Mouse (Mus musculus) neural tube, embryonic 14.5 days (tissue): ENCODE measurements around the gene Gm42715. TPM values are rescaled to one million over a fixed set of nuclear protein-coding genes. Genes with fewer than 3 reads are reported as not detected.

Experiments
- ATAC-seq: fragments of 200-750 bp; cut with Nextera tagmentation; 2 replicates; pipeline ENCODE4 v1.8.0; 2017; ENCODE audit warnings: low read depth, mild to moderate bottlenecking, moderate TSS enrichment, moderate library complexity
- H3K27ac ChIP-seq: fragments of 300-500 bp; sonication (generic); 2 replicates; pipeline ENCODE4 v1.5.1; 2014; ENCODE audit warnings: low read depth, mild to moderate bottlenecking, control low read depth, low read length, moderate library complexity, mixed read lengths
- H3K27me3 ChIP-seq: fragments of 300-500 bp; sonication (generic); 2 replicates; pipeline ENCODE4 v1.6.1; 2014; ENCODE audit warnings: low read length; ENCODE audit not compliant: control insufficient read depth, insufficient read depth
- H3K36me3 ChIP-seq: fragments of 300-500 bp; sonication (generic); 2 replicates; pipeline ENCODE4 v1.6.1; 2014; ENCODE audit warnings: low read length, mixed read lengths; ENCODE audit not compliant: control insufficient read depth, insufficient read depth
- H3K4me1 ChIP-seq: fragments of 300-500 bp; sonication (generic); 2 replicates; pipeline ENCODE4 v1.6.1; 2014; ENCODE audit warnings: low read length; ENCODE audit not compliant: control insufficient read depth, insufficient read depth
- H3K4me2 ChIP-seq: fragments of 300-500 bp; sonication (generic); 2 replicates; pipeline ENCODE4 v1.6.1; 2014; ENCODE audit warnings: mild to moderate bottlenecking, low read depth, low read length, control low read depth
- H3K4me3 ChIP-seq: fragments of 300-500 bp; sonication (generic); 2 replicates; pipeline ENCODE4 v1.5.1; 2014; ENCODE audit warnings: low read depth, low read length, control low read depth, mixed read lengths
- H3K9ac ChIP-seq: fragments of 300-500 bp; sonication (generic); replicated peaks from 2 replicates; pipeline ENCODE4 v1.6.1; 2014; ENCODE audit warnings: low read depth, mild to moderate bottlenecking, control low read depth, low read length, mixed read lengths
- H3K9me3 ChIP-seq: fragments of 300-500 bp; sonication (generic); 2 replicates; pipeline ENCODE4 v1.6.1; 2016; ENCODE audit warnings: low read length; ENCODE audit not compliant: control insufficient read depth
- WGBS: fragments of 180-500 bp; shearing (Covaris S2); extraction: QIAGEN DNeasy Blood & Tissue Kit; methylation state at CpG from one replicate; pipeline ENCODE4 v1.1.7; 2014; 5-methylcytosine and 5-hydroxymethylcytosine counted together
- polyA plus RNA-seq: library from polyadenylated mRNA; unstranded; fragments of >200 nt; fragmentation: Nextera tagmentation; extraction: Ambion mirVana; gene quantifications from 2 replicates; pipeline ENCODE4 v1.2.1, GENCODE M21; 2014

Gm42715 gene
- polyA plus RNA-seq, 1 experiment from 2014 or later = 19.7 TPM

GRCm38 (mm10) chr7:127512231-127513015 is 7.0 kb upstream of the Gm42715 start:
- Histone ChIP-seq H3K36me3 (peaks cover 12% of the 10 kb centered on the region), H3K9ac (peak overlapping the region; percentile 87), H3K4me1 (peaks cover 15% of the 10 kb centered on the region), H3K27me3 (no peaks in the 10 kb centered on the region), H3K4me2 (peak overlapping the region; percentile 59), H3K9me3 (no peaks in the 10 kb centered on the region), H3K4me3 (peak overlapping the region; percentile 81), H3K27ac (peak overlapping the region; percentile 99)
- under 1% methylated on average over 62 of the region's 93 CpGs for WGBS
- peak; percentile 84 for ATAC-seq

GRCm38 (mm10) chr7:127513016-127513390 is 6.4 kb upstream of the Gm42715 start:
- H3K4me1 ChIP-seq = peaks cover 15% of the 10 kb centered on the region
- no peaks in the 10 kb centered on the region for H3K27me3 ChIP-seq
- peak overlapping the region; percentile 59 for H3K4me2 ChIP-seq
- no peaks in the 10 kb centered on the region for H3K9me3 ChIP-seq
- WGBS = 34% methylated on average over 8 of the region's 8 CpGs
- peak overlapping the region; percentile 81 for H3K4me3 ChIP-seq
- peaks cover 18% of the 10 kb centered on the region for H3K36me3 ChIP-seq
- peak overlapping the region; percentile 87 for H3K9ac ChIP-seq
- ATAC-seq = no peak
- H3K27ac ChIP-seq = peak overlapping the region; percentile 99

GRCm38 (mm10) chr7:127513781-127514180 is 5.6 kb upstream of the Gm42715 start:
- Histone ChIP-seq H3K9ac (no peak overlapping the region), H3K4me1 (peaks cover 15% of the 10 kb centered on the region), H3K27ac (no peak overlapping the region), H3K9me3 (no peaks in the 10 kb centered on the region), H3K36me3 (peaks cover 23% of the 10 kb centered on the region), H3K27me3 (no peaks in the 10 kb centered on the region), H3K4me3 (peak overlapping the region; percentile 81), H3K4me2 (peak overlapping the region; percentile 59)
- ATAC-seq = no peak
- WGBS = 82% methylated on average over 3 of the region's 3 CpGs

GRCm38 (mm10) chr7:127515846-127516245 is 3.5 kb upstream of the Gm42715 start:
- H3K27me3 ChIP-seq = no peaks in the 10 kb centered on the region
- H3K4me3 ChIP-seq = no peak overlapping the region
- WGBS = 92% methylated on average over 7 of the region's 7 CpGs
- H3K9me3 ChIP-seq = no peaks in the 10 kb centered on the region
- ATAC-seq = no peak
- H3K27ac ChIP-seq = no peak overlapping the region
- H3K36me3 ChIP-seq = peaks cover 38% of the 10 kb centered on the region
- H3K4me2 ChIP-seq = no peak overlapping the region
- no peak overlapping the region for H3K9ac ChIP-seq
- H3K4me1 ChIP-seq = peaks cover 15% of the 10 kb centered on the region

- Histone ChIP-seq H3K27ac (no peak overlapping the region), H3K4me1 (peaks cover 11% of the 10 kb centered on the region), H3K9ac (no peak overlapping the region), H3K36me3 (peaks cover 43% of the 10 kb centered on the region), H3K9me3 (no peaks in the 10 kb centered on the region), H3K4me3 (no peak overlapping the region), H3K4me2 (no peak overlapping the region), H3K27me3 (no peaks in the 10 kb centered on the region)
- ATAC-seq = no peak
- WGBS = 98% methylated on average over 6 of the region's 7 CpGs
Measured at GRCm38 (mm10) chr7:127516344-127516743, 3.0 kb upstream of the Gm42715 start.

- peaks cover 77% of the 10 kb centered on the region for H3K36me3 ChIP-seq
- no peaks in the 10 kb centered on the region for H3K4me1 ChIP-seq
- H3K9ac ChIP-seq = no peak overlapping the region
- H3K27me3 ChIP-seq = no peaks in the 10 kb centered on the region
- no peak overlapping the region for H3K4me3 ChIP-seq
- 97% methylated on average over 3 of the region's 3 CpGs for WGBS
- no peak overlapping the region for H3K27ac ChIP-seq
- no peaks in the 10 kb centered on the region for H3K9me3 ChIP-seq
- ATAC-seq = no peak
- no peak overlapping the region for H3K4me2 ChIP-seq
Measured at GRCm38 (mm10) chr7:127541671-127542070, 22.3 kb downstream of the Gm42715 start.

- H3K36me3 ChIP-seq = peaks cover 58% of the 10 kb centered on the region
- H3K9me3 ChIP-seq = no peaks in the 10 kb centered on the region
- no peak overlapping the region for H3K27ac ChIP-seq
- H3K27me3 ChIP-seq = no peaks in the 10 kb centered on the region
- H3K4me2 ChIP-seq = no peak overlapping the region
- H3K4me3 ChIP-seq = no peak overlapping the region
- no peak for ATAC-seq
- no peaks in the 10 kb centered on the region for H3K4me1 ChIP-seq
- 88% methylated on average over 15 of the region's 15 CpGs for WGBS
- H3K9ac ChIP-seq = no peak overlapping the region
Measured at GRCm38 (mm10) chr7:127549116-127549835, 29.9 kb downstream of the Gm42715 start.

GRCm38 (mm10) chr7:127551558-127551957 is 32.2 kb downstream of the Gm42715 start:
- no peak overlapping the region for H3K4me2 ChIP-seq
- no peaks in the 10 kb centered on the region for H3K4me1 ChIP-seq
- no peak overlapping the region for H3K4me3 ChIP-seq
- H3K9ac ChIP-seq = no peak overlapping the region
- H3K27me3 ChIP-seq = no peaks in the 10 kb centered on the region
- no peak overlapping the region for H3K27ac ChIP-seq
- H3K9me3 ChIP-seq = no peaks in the 10 kb centered on the region
- ATAC-seq = no peak
- H3K36me3 ChIP-seq = peaks cover 64% of the 10 kb centered on the region
- WGBS = 96% methylated on average over 8 of the region's 8 CpGs

- peaks cover 57% of the 10 kb centered on the region for H3K36me3 ChIP-seq
- H3K9me3 ChIP-seq = no peaks in the 10 kb centered on the region
- no peaks in the 10 kb centered on the region for H3K4me1 ChIP-seq
- no peak overlapping the region for H3K9ac ChIP-seq
- H3K4me2 ChIP-seq = no peak overlapping the region
- no peak overlapping the region for H3K4me3 ChIP-seq
- WGBS = 97% methylated on average over 11 of the region's 11 CpGs
- H3K27ac ChIP-seq = no peak overlapping the region
- no peaks in the 10 kb centered on the region for H3K27me3 ChIP-seq
- no peak for ATAC-seq
Measured at GRCm38 (mm10) chr7:127560580-127560979, 41.2 kb downstream of the Gm42715 start.
